Mouse (Mus musculus) embryo, embryonic 10 days (tissue): ENCODE results near the gene 4930432M17Rik.
A peak's percentile ranks its signal among the peaks of the same experiment; 100 is the strongest.

ENCODE experiments used
- DNase-seq: peaks from one replicate; pipeline ENCODE4 v3.0.0-alpha.2; 2015; ENCODE audit warnings: low spot score

The 4930432M17Rik gene

DNA sequence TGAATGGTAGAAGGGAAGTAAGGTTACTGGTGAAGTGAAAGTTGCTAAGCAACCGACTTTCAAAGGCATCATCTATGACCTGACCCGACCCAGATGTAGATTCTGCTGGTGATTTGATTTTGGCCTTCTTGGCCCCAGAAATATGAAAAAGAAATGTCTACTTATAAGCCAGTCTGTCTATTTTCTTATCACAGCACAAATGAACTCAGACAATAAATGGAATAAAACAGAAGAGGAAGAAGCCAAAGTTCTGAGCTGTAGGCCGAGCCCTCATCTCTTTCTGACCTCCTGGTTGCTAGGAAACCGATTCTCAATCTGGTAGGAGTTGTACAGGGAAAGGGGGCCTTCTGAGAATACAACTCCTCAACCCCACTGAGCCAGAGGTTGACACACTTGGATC lies at the start of gene 4930432M17Rik:
4930432M17Rik (plus strand) TSS at position 301 of the 400 bp plus-strand sequence.
- DNase-seq, result no peak

- DNase-seq, result no peak
These were observed 44.9 kb upstream of the 4930432M17Rik start for GRCm38 (mm10) chr3:121625662-121626061.

GRCm38 (mm10) chr3:121626273-121626672 lies 44.3 kb upstream of the 4930432M17Rik start:
- DNase-seq, result no peak

DNA sequence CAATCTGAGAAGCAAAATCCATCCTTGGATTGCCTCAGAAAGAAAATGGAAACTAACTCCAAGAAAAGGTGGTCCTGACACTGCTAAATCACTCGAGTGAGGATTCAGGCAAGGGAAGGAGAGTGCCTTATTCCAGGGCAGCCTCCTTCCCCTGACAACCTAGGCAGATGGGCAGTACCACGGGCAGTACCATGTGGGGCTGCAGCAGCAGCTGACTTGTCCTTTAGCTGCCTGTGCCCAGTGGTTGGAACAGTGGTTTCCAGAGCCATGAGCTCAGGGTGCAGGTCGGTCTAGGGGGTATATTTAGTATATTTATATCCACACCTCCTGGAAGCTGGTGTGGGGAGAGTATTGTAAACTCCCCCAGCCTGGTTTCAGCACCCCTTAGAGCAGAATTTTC lies 42.3 kb upstream of the 4930432M17Rik start:
- DNase-seq, result no peak

GRCm38 (mm10) chr3:121630626-121631025 lies 39.9 kb upstream of the 4930432M17Rik start:
- no peak for DNase-seq

- no peak for DNase-seq
These were observed 35.6 kb upstream of the 4930432M17Rik start for GRCm38 (mm10) chr3:121634963-121635362.

GRCm38 (mm10) chr3:121635505-121635904 lies 35.1 kb upstream of the 4930432M17Rik start:
- DNase-seq, result no peak

GRCm38 (mm10) chr3:121636315-121636714 lies 34.2 kb upstream of the 4930432M17Rik start:
- peak; percentile 53 for DNase-seq

DNA sequence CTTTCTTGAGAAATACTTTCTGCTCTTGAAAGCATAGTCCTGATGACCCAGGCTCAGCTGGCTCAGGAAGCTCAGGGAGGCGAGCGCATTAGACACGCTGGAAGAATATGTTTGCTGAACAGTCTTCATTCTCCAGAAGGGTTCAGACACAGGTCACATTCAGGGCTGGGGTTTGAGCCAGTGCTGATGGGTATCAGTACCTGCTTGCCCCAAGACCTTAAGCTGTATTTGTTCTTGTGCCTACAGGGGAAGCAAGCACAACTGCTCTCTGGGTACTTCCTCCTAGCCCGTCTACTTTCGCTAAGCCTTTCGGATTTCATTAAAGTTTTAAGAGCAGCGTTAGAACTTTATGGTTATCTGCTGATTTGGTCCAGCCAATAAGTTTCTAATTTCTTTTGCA lies 33.8 kb upstream of the 4930432M17Rik start:
- DNase-seq, result no peak

GRCm38 (mm10) chr3:121637792-121638191 lies 32.8 kb upstream of the 4930432M17Rik start:
- no peak for DNase-seq

- no peak for DNase-seq
These were observed 32.3 kb upstream of the 4930432M17Rik start for GRCm38 (mm10) chr3:121638241-121638640.

- DNase-seq, result no peak
These were observed 30.0 kb upstream of the 4930432M17Rik start for GRCm38 (mm10) chr3:121640611-121641010.

DNA sequence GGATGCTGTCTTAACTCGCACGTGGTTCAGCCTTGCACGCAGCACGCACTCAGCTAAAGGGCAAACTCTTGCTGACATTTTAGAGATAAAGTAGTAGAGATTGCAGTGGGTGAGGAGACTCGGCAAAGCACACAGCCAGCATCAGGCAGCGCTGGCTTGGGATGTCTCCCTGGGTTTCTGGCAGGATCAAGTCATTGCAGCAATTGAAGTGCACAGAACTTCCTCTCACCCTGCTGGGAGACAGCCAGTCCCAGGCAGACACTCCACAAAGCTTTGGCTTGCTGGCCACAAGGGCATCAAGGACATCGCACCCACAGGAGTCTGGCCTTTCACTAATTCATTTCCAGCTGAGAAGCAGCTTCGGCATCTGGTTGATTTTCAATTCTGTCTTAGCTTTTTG lies 27.3 kb upstream of the 4930432M17Rik start:
- no peak for DNase-seq

- peak; percentile 78 for DNase-seq
These were observed 25.1 kb upstream of the 4930432M17Rik start for GRCm38 (mm10) chr3:121645447-121645846.

DNA sequence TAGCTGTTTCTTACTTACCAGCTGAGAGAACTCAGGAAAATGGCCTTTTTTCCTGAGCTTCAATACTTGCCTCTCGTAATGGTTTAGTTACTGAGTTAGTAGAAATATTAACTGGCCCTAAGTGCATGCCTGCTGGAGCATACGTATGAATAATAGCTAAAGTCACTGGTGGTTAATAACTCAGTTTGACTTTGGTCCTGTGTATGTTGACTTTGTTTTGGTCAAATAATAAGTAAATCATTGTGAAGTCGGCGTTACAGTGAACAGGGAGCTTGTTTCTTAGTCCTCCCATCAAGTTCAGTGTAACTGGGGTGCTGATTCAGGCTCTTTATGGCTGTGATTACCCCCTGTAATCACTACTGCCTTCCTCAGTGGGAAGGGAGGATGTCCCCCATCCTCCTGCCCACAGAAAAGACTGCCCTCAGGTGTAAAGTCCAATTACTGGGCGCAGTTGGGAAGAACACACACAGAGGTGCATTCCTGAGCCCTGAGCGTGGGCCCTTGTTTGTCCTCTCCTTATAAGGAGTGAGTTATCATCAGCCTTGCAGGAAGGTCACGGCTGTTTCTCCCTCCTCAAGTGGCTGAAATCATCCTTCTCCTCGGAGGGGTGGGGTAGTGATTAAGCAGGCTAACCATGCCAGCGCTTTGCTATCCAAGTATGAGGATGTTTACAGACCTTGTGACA lies 24.1 kb upstream of the 4930432M17Rik start:
- DNase-seq, result peak; percentile 48

GRCm38 (mm10) chr3:121648238-121648778 lies 22.3 kb upstream of the 4930432M17Rik start:
- no peak for DNase-seq

- DNase-seq, result no peak
These were observed 20.4 kb upstream of the 4930432M17Rik start for GRCm38 (mm10) chr3:121650052-121650671.

- no peak for DNase-seq
These were observed 18.9 kb upstream of the 4930432M17Rik start for GRCm38 (mm10) chr3:121651710-121652109.

GRCm38 (mm10) chr3:121652186-121652585 lies 18.4 kb upstream of the 4930432M17Rik start:
- DNase-seq, result no peak

DNA sequence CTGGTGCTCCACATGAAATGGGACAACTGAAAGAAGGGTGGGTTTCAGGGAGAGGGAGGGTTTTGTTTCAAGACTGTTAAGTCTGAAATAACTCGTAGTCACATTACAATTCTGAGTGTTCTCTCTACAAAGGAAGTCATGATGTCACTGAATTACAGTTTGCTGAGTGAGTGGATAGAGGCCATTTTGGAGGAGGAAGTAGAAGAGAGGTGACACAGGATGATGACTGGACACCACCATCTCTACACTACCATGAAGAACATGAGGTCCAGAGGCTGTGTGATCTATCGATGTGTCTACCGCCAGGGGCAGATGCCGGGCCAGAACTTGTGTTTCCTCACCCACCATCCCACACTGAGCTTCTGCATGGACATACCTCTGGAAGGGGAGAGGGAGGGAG lies 13.6 kb upstream of the 4930432M17Rik start:
- DNase-seq, result no peak

DNA sequence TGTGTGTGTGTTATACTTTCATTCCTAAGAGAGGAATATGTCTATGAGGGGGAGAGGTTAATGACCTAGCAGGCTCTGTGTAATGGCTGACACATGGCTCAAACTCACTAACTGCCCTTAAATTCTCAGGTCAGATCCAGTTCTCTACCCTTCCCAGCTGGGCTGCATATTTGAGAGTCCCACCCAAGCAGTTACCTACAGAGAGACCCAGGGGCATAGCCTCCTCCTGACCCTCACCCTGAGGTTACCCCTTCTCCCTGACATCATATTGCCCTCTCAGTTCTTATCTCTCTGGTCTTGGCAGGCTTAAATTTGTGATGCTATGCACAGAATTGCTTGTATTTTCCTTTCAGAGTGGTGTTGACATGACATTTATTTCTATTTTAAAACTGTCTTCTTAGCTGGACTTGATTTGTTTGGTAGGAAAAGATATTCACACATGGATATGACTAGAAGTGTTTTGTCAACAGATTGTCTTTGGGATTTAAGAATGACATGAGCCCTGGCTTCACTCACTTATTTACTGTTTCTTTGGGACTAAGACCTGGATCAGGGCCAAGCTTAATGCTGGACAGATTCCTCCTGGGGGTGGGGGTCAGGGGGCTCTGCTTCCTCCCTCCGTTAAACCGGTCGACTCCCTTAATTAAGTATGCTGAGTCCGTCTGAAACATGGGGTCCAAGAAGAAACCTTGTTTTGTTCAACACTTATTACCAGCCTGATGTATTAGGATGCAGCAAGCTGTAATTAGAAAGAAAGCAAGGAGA lies 7.7 kb upstream of the 4930432M17Rik start:
- peak; percentile 27 for DNase-seq

- no peak for DNase-seq
These were observed 7.1 kb upstream of the 4930432M17Rik start for GRCm38 (mm10) chr3:121663470-121663847.
